Mouse (Mus musculus): ENCODE measurements at regions not wholly inside any gene's neighbourhood (a gene's known extent, or its start where the extent isn't known, plus 50 kb on each side); places are given as distances from the start of the nearest gene placed in this dataset.

DNA sequence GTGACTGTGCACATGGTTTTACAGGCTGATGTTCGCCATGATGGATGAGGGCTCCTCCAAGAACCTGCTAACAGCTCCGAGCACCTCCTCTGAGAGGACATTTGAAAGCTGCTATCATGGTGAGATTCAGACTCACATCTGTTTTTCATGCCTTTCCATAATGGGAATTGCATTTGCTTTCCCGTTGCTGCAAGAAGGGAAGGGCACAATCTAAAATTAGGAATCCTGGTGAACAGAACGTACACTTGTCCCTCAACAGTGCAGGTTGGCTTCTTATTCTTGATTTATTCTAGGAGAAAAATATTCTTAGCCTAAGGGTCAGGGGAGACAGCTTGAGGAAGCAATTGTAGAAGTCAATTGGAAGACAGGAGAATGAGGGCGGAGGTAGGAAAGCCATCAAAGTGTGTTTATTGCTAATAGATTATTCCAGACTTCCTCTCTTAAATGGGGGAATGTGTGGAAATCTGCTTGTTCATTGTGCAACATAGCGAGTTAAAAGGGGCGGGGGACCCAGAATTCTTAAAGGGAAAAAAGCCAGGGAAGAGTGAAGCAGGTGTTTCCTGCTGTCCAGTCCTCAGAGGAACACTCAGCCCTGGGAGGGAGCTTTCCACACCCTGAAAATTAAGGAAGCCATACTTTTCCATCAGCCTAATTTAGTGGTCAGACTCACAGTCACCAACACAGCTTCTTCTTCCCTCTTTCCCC is 253.5 kb upstream of the Tnp1 start:
- TF ChIP-seq POLR2A (IDR thresholded peaks at IDR 0.05; ENCODE audit: low read depth, low read length) (no peak), CTCF (conservative IDR thresholded peaks at IDR 0.05; ENCODE audit: insufficient read depth, insufficient read length, low read depth, low read length) (no peak)
